Mouse (Mus musculus) kidney, embryonic 16.5 days (tissue): Measurements from ENCODE around the gene Ift46. TPM values are rescaled to one million over a fixed set of nuclear protein-coding genes. Genes with fewer than 3 reads are reported as not detected.

Experiments
- ATAC-seq: fragments of 200-750 bp; cut with Nextera tagmentation; 2 replicates; pipeline ENCODE4 v1.8.0; 2017; ENCODE audit warnings: moderate TSS enrichment; ENCODE audit not compliant: low FRiP score, low TSS enrichment
- H3K27ac ChIP-seq: fragments of 300-500 bp; sonication (generic); 2 replicates; pipeline ENCODE4 v1.5.1; 2014; ENCODE audit warnings: low read length
- H3K27me3 ChIP-seq: fragments of 300-500 bp; sonication (generic); 2 replicates; pipeline ENCODE4 v1.6.1; 2014; ENCODE audit warnings: low read length, control low read depth, mixed read lengths; ENCODE audit not compliant: insufficient read depth
- H3K36me3 ChIP-seq: fragments of 300-500 bp; sonication (generic); 2 replicates; pipeline ENCODE4 v1.6.1; 2014; ENCODE audit warnings: low read length, control low read depth, mixed read lengths; ENCODE audit not compliant: insufficient read depth
- H3K4me1 ChIP-seq: fragments of 300-500 bp; sonication (generic); 2 replicates; pipeline ENCODE4 v1.6.1; 2014; ENCODE audit warnings: low read length, control low read depth, mixed read lengths; ENCODE audit not compliant: insufficient read depth
- H3K4me2 ChIP-seq: fragments of 300-500 bp; sonication (generic); replicated peaks from 2 replicates; pipeline ENCODE4 v1.6.1; 2014; ENCODE audit warnings: low read depth, low read length
- H3K4me3 ChIP-seq: fragments of 300-500 bp; sonication (generic); 2 replicates; pipeline ENCODE4 v1.5.1; 2014; ENCODE audit warnings: mild to moderate bottlenecking, low read length
- H3K9ac ChIP-seq: fragments of 300-500 bp; sonication (generic); replicated peaks from 2 replicates; pipeline ENCODE4 v1.6.1; 2014; ENCODE audit warnings: low read length
- H3K9me3 ChIP-seq: fragments of 300-500 bp; sonication (generic); 2 replicates; pipeline ENCODE4 v1.6.1; 2016; ENCODE audit warnings: low read length, control low read depth
- WGBS: fragments of 180-500 bp; shearing (Covaris S2); extraction: QIAGEN DNeasy Blood & Tissue Kit; methylation state at CpG from one replicate; pipeline ENCODE4 v1.1.7; 2014; 5-methylcytosine and 5-hydroxymethylcytosine counted together
- polyA plus RNA-seq: library from polyadenylated mRNA; unstranded; fragments of >200 nt; fragmentation: Nextera tagmentation; extraction: Ambion mirVana; gene quantifications from 2 replicates; pipeline ENCODE4 v1.2.1, GENCODE M21; 2015

Gene Ift46
- polyA plus RNA-seq, 1 experiment from 2014 or later = 100 TPM

DNA sequence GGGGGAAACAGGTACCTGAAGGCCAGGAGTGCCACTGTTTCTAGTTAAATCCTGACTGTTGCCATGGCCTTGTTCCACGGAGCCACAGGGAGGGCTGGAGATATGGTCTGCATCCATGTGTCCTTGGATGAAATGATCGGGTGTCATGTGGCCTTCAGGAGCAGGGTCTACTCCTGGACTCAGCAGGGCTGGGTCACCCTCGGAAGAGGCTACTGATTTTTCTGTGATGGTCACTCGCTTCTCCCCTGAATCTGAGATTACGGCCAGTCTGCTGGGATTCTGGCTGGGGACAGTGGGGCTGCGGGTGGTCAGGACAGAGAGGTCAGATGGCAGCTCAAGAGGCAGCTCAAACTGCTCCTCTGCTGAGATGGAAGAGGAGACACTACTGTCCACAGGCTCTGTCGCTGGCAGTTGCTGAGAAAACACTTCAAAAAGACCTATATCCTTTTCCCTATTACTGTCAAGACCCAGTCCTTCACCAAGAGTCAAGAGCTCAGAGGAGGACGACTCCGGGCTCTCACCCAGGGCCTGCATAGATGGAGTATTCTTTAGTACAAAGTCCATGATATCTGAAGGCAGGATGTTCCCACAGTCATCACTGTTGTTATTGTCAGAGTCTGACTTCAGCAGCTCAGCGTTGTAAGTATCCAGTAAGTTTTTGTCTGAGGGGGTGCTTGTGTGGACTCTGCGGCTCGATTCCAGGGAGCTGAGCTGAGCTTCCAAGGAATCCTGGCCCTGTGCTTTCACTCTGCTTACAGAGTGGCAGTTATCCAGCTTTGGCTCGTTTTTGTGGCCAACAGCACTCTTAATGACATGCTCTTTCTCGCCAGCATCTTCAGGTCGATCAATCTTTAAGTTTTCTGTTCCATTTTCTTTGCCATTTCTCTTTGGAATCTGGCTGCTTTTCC lies 52.5 kb downstream of the Ift46 start:
- H3K36me3 ChIP-seq = peaks cover 95% of the 10 kb centered on the region

DNA sequence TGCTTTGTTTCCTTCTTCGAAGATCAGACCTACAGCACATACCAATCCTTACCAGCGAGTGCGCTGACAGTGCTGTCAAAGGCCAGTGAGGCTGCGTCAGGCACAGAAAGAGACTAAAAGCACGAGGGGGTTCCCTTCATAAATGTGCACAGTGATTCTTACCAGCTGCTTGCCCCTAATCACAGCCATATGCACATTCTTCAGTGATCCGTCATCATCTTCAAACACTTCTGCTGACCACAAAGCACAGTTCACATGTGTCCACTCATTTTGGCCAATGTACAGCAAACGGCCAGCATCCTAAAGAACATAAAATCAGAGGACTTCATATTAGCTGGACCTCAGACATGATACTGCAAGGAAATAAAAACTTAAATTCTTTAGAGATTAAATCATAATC lies 59.0 kb downstream of the Ift46 start:
- H3K9me3 ChIP-seq = no peaks in the 10 kb centered on the region
- no peaks in the 10 kb centered on the region for H3K27me3 ChIP-seq
- peaks cover 89% of the 10 kb centered on the region for H3K36me3 ChIP-seq
- H3K27ac ChIP-seq = no peak overlapping the region
- H3K9ac ChIP-seq = no peak overlapping the region
- no peak for ATAC-seq
- H3K4me3 ChIP-seq = no peak overlapping the region
- WGBS = 87% methylated on average over 7 of the region's 7 CpGs
- H3K4me2 ChIP-seq = no peak overlapping the region
- H3K4me1 ChIP-seq = no peaks in the 10 kb centered on the region

More for the DNA sequence above, 52.5 kb downstream of the Ift46 start:
- no peak overlapping the region for H3K4me2 ChIP-seq
- H3K4me3 ChIP-seq = no peak overlapping the region
- no peaks in the 10 kb centered on the region for H3K27me3 ChIP-seq
- no peaks in the 10 kb centered on the region for H3K9me3 ChIP-seq
- ATAC-seq = no peak
- H3K4me1 ChIP-seq = no peaks in the 10 kb centered on the region
- H3K9ac ChIP-seq = no peak overlapping the region
- 90% methylated on average over 15 of the region's 15 CpGs for WGBS
- no peak overlapping the region for H3K27ac ChIP-seq

DNA sequence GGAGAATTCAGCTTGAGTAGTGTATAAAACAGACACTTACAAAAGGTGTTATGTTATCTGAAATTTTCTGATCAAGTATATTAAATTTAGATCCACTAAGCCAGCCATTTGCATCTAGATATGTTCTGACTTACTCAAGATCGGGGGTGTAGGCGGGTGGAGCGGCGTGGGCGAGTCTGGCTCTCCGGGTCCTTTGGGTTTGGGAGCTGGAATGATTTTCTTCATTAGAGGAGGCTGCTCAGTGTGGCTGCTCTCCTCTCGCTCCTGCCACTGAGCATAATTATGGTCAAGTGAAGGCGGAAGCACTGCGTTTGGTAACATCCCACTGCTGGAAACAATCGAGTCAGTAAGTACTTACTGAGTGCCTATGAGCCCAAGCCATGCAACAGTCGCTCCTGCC lies 61.2 kb downstream of the Ift46 start:
- ATAC-seq = no peak

DNA sequence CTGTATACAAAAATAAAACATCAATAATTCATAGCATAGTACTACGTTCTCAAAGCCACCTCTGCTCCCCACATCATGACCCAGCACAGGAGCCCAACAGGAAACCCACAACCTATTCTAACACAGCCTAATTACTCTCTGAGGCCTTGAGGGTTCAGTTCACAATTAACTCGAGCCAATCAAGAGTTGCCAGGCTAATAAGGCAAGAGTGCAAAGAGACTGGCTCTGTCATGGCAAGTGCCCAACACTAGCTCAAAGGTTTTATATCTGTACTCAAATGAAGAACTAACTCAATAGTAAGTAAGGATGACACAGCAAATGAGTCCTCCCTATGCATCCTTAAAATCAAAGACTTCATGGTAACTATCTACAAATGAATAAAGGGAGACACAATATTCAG lies 62.8 kb downstream of the Ift46 start:
- Histone ChIP-seq H3K4me1 (no peaks in the 10 kb centered on the region), H3K36me3 (peaks cover 87% of the 10 kb centered on the region), H3K4me2 (no peak overlapping the region), H3K4me3 (no peak overlapping the region), H3K9me3 (no peaks in the 10 kb centered on the region), H3K9ac (no peak overlapping the region), H3K27ac (no peak overlapping the region), H3K27me3 (no peaks in the 10 kb centered on the region)
- no peak for ATAC-seq
- 73% methylated on average over 2 of the region's 2 CpGs for WGBS

More for the DNA sequence above, 61.2 kb downstream of the Ift46 start:
- Histone ChIP-seq H3K36me3 (peaks cover 87% of the 10 kb centered on the region), H3K9ac (no peak overlapping the region), H3K9me3 (no peaks in the 10 kb centered on the region), H3K4me1 (no peaks in the 10 kb centered on the region), H3K4me3 (no peak overlapping the region), H3K4me2 (no peak overlapping the region), H3K27ac (no peak overlapping the region), H3K27me3 (no peaks in the 10 kb centered on the region)
- WGBS = 97% methylated on average over 11 of the region's 11 CpGs

DNA sequence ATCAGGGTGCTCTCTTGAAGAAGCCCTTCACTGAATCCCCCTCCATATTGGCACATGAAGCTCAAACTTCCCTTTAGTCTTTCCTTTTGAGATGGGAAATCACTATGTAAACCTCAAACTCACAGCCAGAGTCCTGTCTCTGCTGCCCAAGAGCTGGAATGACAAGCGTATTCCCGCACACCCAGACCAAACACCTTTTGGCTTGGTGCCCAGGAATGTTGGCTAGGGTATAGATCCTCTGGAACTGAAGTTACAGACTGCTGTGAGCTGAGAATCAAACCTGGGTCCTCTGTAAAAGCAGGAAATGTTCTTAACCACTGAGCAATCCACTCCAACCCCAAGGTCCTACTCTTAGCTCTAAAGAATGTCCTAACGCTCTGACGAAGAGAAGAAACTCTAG lies 64.6 kb downstream of the Ift46 start:
- Histone ChIP-seq H3K27ac (no peak overlapping the region), H3K27me3 (no peaks in the 10 kb centered on the region)

DNA sequence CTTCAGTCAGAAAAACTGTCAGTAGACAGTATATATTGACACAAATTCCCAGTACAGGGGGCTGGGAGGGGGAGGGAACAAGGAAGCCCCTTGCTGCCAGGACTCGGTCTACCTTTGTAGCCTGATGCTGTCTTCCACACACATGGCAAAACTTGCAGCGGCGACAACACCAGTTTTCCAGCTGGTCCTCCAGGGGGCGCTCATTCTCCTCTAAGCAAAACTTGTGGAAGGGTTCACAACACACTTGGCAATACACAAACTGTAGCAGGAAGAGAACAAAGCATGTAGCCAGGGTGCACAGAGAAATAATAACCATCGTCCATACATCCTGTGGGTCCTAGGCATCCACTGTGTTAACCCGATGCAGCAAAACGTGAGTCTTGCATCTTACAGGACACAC lies 68.7 kb downstream of the Ift46 start:
- Histone ChIP-seq H3K9me3 (no peaks in the 10 kb centered on the region), H3K27ac (no peak overlapping the region), H3K36me3 (peaks cover 68% of the 10 kb centered on the region), H3K4me3 (no peak overlapping the region), H3K4me1 (no peaks in the 10 kb centered on the region), H3K9ac (no peak overlapping the region), H3K4me2 (no peak overlapping the region), H3K27me3 (no peaks in the 10 kb centered on the region)
- WGBS = 53% methylated on average over 7 of the region's 7 CpGs
- ATAC-seq = no peak

More for the DNA sequence above, 64.6 kb downstream of the Ift46 start:
- no peaks in the 10 kb centered on the region for H3K9me3 ChIP-seq
- no peak for ATAC-seq
- peaks cover 79% of the 10 kb centered on the region for H3K36me3 ChIP-seq
- H3K9ac ChIP-seq = no peak overlapping the region
- no peak overlapping the region for H3K4me3 ChIP-seq
- no peaks in the 10 kb centered on the region for H3K4me1 ChIP-seq
- H3K4me2 ChIP-seq = no peak overlapping the region
- 80% methylated on average over 4 of the region's 4 CpGs for WGBS

DNA sequence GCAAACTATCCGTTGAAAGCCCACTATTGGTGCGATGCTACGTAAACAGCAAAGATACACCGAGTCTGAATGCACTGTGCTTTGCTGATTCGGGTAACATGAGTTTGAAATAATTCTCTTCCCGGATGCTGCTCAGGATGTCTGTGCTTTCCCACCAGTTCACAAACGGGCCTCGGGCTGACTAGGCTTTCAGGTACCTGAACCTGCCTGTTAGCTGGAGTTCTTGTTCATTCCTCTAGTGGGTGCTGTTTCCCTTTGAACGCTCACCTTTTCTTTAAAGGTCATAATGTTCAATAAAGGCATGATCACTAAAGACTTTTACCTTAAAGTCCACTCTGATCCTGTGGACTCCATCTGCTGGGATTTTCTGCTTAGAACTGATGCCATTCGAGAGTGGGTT lies 73.5 kb downstream of the Ift46 start:
- H3K9ac ChIP-seq = no peak overlapping the region
- H3K4me2 ChIP-seq = no peak overlapping the region
- 90% methylated on average over 10 of the region's 10 CpGs for WGBS
- ATAC-seq = no peak
- H3K4me1 ChIP-seq = no peaks in the 10 kb centered on the region
- no peaks in the 10 kb centered on the region for H3K9me3 ChIP-seq
- no peak overlapping the region for H3K4me3 ChIP-seq
- H3K27ac ChIP-seq = no peak overlapping the region
- H3K36me3 ChIP-seq = peaks cover 66% of the 10 kb centered on the region
- no peaks in the 10 kb centered on the region for H3K27me3 ChIP-seq

Other genes starting within 250 kb of the Ift46 start
- gene Cxcr5, start 206.0 kb upstream of the Ift46 start, polyA plus RNA-seq = 0.11 TPM in 1 of 2 replicates, not detected in the other
- 11.2 and 13.9 TPM in 2 replicates for gene Ddx6, start 163.0 kb upstream of the Ift46 start, polyA plus RNA-seq
- 0.17 TPM in 1 of 2 replicates, not detected in the other for gene Treh, start 94.7 kb upstream of the Ift46 start, polyA plus RNA-seq
- gene Phldb1, start 32.7 kb upstream of the Ift46 start, polyA plus RNA-seq = 37.0 and 37.6 TPM in 2 replicates
- gene Arcn1, start 63 bp upstream of the Ift46 start, polyA plus RNA-seq = 217 and 219 TPM in 2 replicates
- 34.9 and 40.4 TPM in 2 replicates for gene Tmem25, start 31.4 kb downstream of the Ift46 start, polyA plus RNA-seq
- gene Ttc36, start 35.2 kb downstream of the Ift46 start, polyA plus RNA-seq = 161 and 182 TPM in 2 replicates
- 10.8 and 13.5 TPM in 2 replicates for gene Kmt2a, start 113.4 kb downstream of the Ift46 start, polyA plus RNA-seq
- 677 and 753 TPM in 2 replicates for gene Atp5l, start 152.8 kb downstream of the Ift46 start, polyA plus RNA-seq
- 24.3 and 29.1 TPM in 2 replicates for gene Ube4a, start 197.7 kb downstream of the Ift46 start, polyA plus RNA-seq
- gene Cd3g, start 212.5 kb downstream of the Ift46 start, polyA plus RNA-seq = not detected in 2 replicates
- not detected in 2 replicates for gene Cd3d, start 213.9 kb downstream of the Ift46 start, polyA plus RNA-seq
- gene Cd3e, start 241.7 kb downstream of the Ift46 start, polyA plus RNA-seq = not detected in 2 replicates